Mouse (Mus musculus) forebrain, embryonic 11.5 days (tissue): Measurements from ENCODE around the gene Rhox8. TPM values are rescaled to one million over a fixed set of nuclear protein-coding genes. Genes with fewer than 3 reads are reported as not detected.

Experiments
- polyA plus RNA-seq: library from polyadenylated mRNA; unstranded; fragments of >200 nt; fragmentation: Nextera tagmentation; extraction: Ambion mirVana; gene quantifications from 2 replicates; pipeline ENCODE4 v1.2.1, GENCODE M21; 2014

Gene Rhox8
- polyA plus RNA-seq, 1 experiment from 2014 or later, result not detected

Other genes with a start within 250 kb of the Rhox8 start
- not detected in 2 replicates for gene Rhox2g, start 235.5 kb downstream of the Rhox8 start, polyA plus RNA-seq
- gene Rhox4g, start 227.6 kb downstream of the Rhox8 start, polyA plus RNA-seq, result not detected in 2 replicates
- not detected in 2 replicates for gene Rhox3h, start 210.2 kb downstream of the Rhox8 start, polyA plus RNA-seq
- not detected in 2 replicates for gene Rhox2h, start 205.7 kb downstream of the Rhox8 start, polyA plus RNA-seq
- 0.53 and 1.1 TPM in 2 replicates for gene Rhox5, start 74.1 kb downstream of the Rhox8 start, polyA plus RNA-seq
- not detected in 2 replicates for gene Rhox6, start 52.0 kb downstream of the Rhox8 start, polyA plus RNA-seq
- not detected in 2 replicates for gene Rhox7a, start 47.3 kb downstream of the Rhox8 start, polyA plus RNA-seq
- not detected in 2 replicates for gene Rhox7b, start 18.3 kb upstream of the Rhox8 start, polyA plus RNA-seq
- not detected in 2 replicates for gene Rhox9, start 22.8 kb upstream of the Rhox8 start, polyA plus RNA-seq
- not detected in 2 replicates for gene Btg1-ps1, start 139.9 kb upstream of the Rhox8 start, polyA plus RNA-seq
- not detected in 2 replicates for gene Btg1-ps2, start 164.2 kb upstream of the Rhox8 start, polyA plus RNA-seq
- not detected in 2 replicates for gene Rhox10, start 187.5 kb upstream of the Rhox8 start, polyA plus RNA-seq
- gene Rhox11, start 206.2 kb upstream of the Rhox8 start, polyA plus RNA-seq, result not detected in 2 replicates
- gene Rhox12, start 232.0 kb upstream of the Rhox8 start, polyA plus RNA-seq, result not detected in 2 replicates
- not detected in 2 replicates for gene Rhox13, start 242.3 kb upstream of the Rhox8 start, polyA plus RNA-seq